Mouse (Mus musculus): Measurements from ENCODE around the gene Hyal1.

Hyal1 gene

GRCm38 (mm10) chr9:107617461-107617860 lies 40.7 kb downstream of the Hyal1 start:
- DNase-seq (ENCODE audit: low spot score in 2 of 2), result no peak

DNA sequence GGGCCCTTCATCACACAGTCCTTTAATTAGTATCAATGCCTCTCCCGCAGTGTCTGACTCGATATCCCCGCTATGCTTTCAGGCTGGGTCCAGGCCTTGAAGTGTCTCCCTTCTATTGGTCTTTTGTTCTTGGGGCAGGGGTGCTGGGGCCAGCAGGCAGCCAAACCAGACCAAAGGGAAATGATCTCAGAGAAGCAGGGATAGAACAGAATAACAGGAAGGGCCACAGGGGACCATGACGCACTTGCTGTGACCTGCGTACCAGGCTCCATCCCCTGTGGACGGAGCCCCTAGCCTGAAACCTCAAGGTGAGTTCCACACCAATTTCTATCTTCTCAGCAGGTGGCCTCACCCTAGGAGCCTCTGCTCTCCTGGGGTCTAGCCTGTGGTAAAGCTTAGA lies 41.4 kb downstream of the Hyal1 start:
- no peak for DNase-seq (ENCODE audit: low spot score in 2 of 2)

- no peak for DNase-seq (ENCODE audit: low spot score in 2 of 2)
Measured at GRCm38 (mm10) chr9:107618778-107619545, 42.2 kb downstream of the Hyal1 start.

DNA sequence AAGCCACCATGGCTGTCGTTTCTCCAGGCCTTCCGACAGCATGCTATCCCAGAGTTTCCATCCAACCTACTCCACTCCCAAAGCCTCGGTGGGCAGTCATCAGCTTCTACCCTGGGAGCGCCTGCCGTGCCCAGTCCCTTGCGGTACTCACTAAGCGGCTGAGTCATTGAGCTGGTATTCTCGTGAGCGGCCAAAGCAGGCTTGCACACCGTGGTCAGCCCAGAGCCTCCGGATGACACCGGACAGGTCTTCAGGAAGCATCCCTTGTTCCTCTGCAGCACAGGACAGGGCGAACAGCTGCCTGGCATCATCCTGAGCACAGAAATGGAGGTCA lies 42.8 kb downstream of the Hyal1 start:
- no peak for DNase-seq (ENCODE audit: low spot score in 2 of 2)

DNA sequence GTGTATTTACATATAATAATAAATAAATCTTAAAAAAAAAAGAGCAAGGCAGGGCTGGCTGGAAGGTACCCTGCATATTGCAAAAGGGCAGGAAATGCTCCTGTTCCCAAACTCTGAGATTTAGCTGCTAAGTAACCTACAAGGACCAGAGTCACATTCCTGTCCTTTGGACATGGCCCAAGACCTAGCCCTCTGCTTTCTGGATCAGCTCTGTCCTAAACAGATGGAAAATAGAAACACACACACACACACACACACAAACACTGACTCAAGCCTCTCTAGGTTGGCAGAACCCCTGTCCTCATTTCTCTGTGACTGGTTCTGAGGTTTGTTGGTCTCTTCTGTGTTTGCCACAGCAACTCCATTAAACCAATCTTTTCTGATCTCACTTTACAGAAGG lies 44.2 kb downstream of the Hyal1 start:
- DNase-seq (ENCODE audit: low spot score in 2 of 2), result no peak

DNA sequence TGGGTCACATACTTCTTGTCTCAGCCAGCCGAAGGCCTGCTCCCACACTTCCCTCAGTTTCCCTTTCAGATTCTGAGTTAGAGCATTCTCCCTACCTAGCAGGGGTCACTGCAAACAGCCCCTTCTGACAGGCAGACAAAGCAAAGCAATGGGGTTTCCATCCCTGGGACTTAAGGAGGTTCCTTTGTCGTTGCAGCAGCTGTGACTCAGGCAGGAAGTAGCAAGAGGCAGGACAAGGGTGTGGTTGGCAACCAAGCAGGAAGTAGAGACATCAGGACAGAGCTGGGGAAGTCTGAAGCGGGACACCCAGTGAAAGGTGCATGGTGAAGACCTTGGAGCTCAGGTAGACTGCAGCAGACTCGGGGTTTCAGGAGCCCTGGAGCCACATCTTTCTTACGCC lies 47.8 kb downstream of the Hyal1 start:
- no peak for DNase-seq (ENCODE audit: low spot score in 2 of 2)

- no peak for DNase-seq (ENCODE audit: low spot score in 2 of 2)
Measured at GRCm38 (mm10) chr9:107624951-107625350, 48.2 kb downstream of the Hyal1 start.

DNA sequence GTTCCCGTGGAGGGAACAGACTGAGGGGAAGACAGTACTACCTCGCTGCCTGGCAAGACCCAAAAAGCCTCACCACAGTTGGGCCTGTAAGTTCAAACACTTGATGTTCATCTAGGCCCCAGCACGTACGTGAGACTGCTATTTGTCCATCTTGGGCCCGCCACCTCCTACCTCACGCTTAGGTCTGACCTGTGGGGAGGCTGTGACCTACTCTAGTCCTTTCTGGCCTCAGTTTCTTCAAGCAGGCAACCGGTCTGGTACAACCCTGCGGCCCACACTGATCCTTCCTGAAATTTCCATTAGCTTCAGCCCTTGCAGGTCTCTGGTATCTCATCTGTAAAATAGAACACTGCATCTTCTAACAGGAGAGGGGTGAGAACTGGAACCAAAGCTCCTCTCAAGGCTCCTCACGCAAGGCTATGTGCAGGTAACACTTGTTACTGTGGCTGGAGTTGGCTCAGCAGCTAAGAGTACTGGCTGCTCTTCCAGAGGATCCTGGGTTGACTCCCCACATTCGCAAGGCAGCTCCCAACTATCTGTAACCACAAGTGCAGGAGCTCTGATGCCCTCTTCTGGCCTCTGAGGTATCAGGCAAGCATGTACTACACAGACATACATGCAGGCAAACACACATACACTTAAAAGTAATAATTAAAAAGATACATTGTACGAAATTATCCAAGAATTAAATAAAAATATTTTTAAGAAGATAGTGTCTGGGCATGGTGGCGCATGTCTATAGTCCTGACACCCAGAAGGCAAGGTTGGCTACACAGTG lies 48.8 kb downstream of the Hyal1 start:
- DNase-seq (ENCODE audit: low spot score in 2 of 2), result no peak

GRCm38 (mm10) chr9:107626158-107626843 lies 49.6 kb downstream of the Hyal1 start:
- DNase-seq (ENCODE audit: low spot score in 2 of 2), result no peak

GRCm38 (mm10) chr9:107626844-107627277 lies 50.1 kb downstream of the Hyal1 start:
- peak; percentile 73 to 88 for DNase-seq (ENCODE audit: low spot score in 2 of 2)

GRCm38 (mm10) chr9:107627387-107628255 lies 50.9 kb downstream of the Hyal1 start:
- no peak for DNase-seq (ENCODE audit: low spot score in 2 of 2)

DNA sequence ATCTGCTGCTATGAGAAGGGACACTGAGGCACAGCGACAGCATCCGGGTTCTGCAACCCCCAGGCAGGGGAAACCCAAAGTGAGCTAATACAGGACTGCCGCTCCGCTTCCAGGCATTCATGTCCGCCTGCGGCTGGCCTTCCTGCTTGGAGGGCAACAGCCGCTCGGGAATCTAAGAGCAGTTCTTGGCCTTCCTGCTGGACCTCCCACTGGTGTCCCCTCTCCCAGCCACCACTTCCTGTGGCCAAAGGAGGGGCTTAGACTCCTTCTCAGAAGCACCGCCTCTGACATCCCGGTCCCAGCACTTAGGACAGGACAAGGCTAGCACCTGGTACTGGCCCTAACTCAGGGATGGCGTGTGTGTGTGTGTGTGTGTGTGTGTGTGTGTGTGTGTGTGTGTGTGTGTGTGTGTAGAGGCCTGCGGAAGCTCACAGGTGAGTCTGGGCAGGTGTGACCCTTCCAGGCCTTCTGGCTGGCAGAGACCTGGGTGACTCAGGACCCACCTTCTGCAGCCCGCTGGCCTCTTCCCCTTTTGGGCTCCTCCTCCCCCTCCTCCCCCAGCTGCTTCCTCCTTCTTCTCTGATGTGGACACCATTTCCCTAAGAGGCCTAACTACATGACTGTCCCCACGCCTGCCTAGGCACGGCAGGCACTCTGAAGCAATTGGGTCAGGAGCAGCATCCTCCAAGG lies 52.1 kb downstream of the Hyal1 start:
- DNase-seq (ENCODE audit: low spot score in 2 of 2), result no peak

- no peak for DNase-seq (ENCODE audit: low spot score in 2 of 2)
Measured at GRCm38 (mm10) chr9:107629411-107629730, 52.6 kb downstream of the Hyal1 start.

DNA sequence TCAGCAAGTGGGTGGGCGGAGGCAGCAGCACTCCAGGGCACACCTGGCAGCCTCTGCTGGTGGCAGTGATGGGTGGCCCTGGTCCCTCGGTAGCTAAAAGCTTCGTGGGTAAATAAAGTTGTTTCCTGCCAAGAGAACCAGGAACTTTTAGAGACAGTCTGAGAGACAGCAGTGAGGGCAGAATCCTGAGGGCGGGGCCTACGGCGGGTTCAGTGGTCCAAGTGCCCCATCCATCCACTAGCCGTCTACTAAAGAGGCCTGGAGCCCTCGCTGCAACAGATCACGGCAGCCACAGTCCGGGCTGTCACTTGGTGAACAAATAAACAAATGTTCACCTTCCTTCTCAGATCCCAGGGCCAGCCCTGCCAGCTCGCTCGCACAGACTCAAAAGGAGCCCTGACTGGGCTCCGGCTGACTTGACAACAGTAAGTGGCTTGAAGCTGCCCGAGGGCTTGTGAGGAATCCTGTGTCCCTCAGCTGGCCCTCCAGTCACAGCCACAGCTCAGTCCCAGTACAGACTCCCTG lies 53.2 kb downstream of the Hyal1 start:
- no peak for DNase-seq (ENCODE audit: low spot score in 2 of 2)

DNA sequence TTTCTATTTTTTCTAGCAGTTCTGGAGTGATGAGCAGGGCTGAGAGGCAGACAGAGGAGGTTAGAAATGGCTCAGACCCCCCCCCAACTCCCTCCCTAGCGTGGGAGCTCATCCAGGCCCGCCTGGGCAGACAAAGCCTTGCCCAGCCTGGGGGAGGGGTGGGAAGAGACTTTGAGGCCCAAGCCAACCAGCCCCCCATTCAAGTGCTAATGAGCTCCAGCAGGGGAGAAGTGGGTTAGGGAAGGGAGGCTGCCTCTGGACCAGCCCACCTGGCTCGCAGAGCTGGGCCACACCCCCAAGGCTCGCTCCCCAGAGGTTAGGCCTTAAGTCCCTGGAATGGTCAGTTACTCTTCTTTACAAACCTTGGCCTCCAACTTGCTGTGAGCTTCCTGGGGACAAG lies 53.8 kb downstream of the Hyal1 start:
- DNase-seq (ENCODE audit: low spot score in 2 of 2), result no peak

Measured in urinary bladder, postnatal 4 days (tissue).